Mouse (Mus musculus) liver, embryonic 16.5 days (tissue): Measurements from ENCODE around the gene Sds. TPM values are rescaled to one million over a fixed set of nuclear protein-coding genes. Genes with fewer than 3 reads are reported as not detected.

Source experiments
- ATAC-seq: fragments of 200-750 bp; cut with Nextera tagmentation; 2 replicates; pipeline ENCODE4 v1.8.0; 2017; ENCODE audit warnings: low read depth, mild to moderate bottlenecking, moderate number of reproducible peaks, moderate library complexity
- H3K27ac ChIP-seq: fragments of 300-500 bp; sonication (generic); 2 replicates; pipeline ENCODE4 v1.5.1; 2014; ENCODE audit warnings: mild to moderate bottlenecking, low read length
- H3K27me3 ChIP-seq: fragments of 300-500 bp; sonication (generic); 2 replicates; pipeline ENCODE4 v1.6.1; 2014; ENCODE audit warnings: low read depth, low read length, mixed read lengths; ENCODE audit not compliant: control insufficient read depth, insufficient read depth
- H3K36me3 ChIP-seq: fragments of 300-500 bp; sonication (generic); 2 replicates; pipeline ENCODE4 v1.6.1; 2014; ENCODE audit warnings: mild to moderate bottlenecking; ENCODE audit not compliant: control insufficient read depth, insufficient read depth
- H3K4me1 ChIP-seq: fragments of 300-500 bp; sonication (generic); 2 replicates; pipeline ENCODE4 v1.6.1; 2014; ENCODE audit warnings: low read depth, low read length, mixed read lengths; ENCODE audit not compliant: control insufficient read depth
- H3K4me2 ChIP-seq: fragments of 300-500 bp; sonication (generic); 2 replicates; pipeline ENCODE4 v1.6.1; 2014; ENCODE audit warnings: low read depth, low read length, mixed read lengths
- H3K4me3 ChIP-seq: fragments of 300-500 bp; sonication (generic); 2 replicates; pipeline ENCODE4 v1.5.1; 2014; ENCODE audit warnings: low read depth, mild to moderate bottlenecking, low read length
- H3K9ac ChIP-seq: fragments of 300-500 bp; sonication (generic); 2 replicates; pipeline ENCODE4 v1.6.1; 2014; ENCODE audit warnings: low read depth, low read length
- H3K9me3 ChIP-seq: fragments of 300-500 bp; sonication (generic); replicated peaks from 2 replicates; pipeline ENCODE4 v1.6.1; 2016; ENCODE audit warnings: low read length; ENCODE audit not compliant: control insufficient read depth
- WGBS: fragments of 180-500 bp; shearing (Covaris S2); extraction: QIAGEN DNeasy Blood & Tissue Kit; methylation state at CpG from one replicate; pipeline ENCODE4 v1.1.7; 2014; ENCODE audit not compliant: insufficient replicate concordance; 5-methylcytosine and 5-hydroxymethylcytosine counted together
- polyA plus RNA-seq: library from polyadenylated mRNA; unstranded; fragments of >200 nt; fragmentation: Nextera tagmentation; extraction: Ambion mirVana; gene quantifications from 2 replicates; pipeline ENCODE4 v1.2.1, GENCODE M21; 2015

Gene Sds
- polyA plus RNA-seq, 1 experiment from 2014 or later: 4.3 TPM

DNA sequence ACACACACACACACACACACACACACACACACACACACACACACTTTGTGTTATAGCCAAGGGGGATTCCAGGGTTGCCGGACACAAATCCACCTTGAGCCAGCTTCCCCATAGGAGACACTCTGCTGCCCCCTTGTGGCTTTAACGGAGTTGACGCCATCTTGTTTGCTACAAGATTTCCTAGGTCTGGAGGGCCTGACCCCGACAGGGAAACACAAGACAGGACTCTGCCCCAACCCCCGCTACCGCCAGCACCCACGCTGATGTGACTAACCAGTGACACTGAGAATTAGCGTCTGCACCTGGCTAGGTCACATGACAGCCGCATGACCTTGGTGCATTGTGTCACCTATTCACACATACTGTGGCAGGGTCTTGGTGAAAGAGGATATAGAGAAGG is 18.7 kb upstream of the Sds start:
- 10% methylated on average over 9 of the region's 9 CpGs for WGBS
- no peaks in the 10 kb centered on the region for H3K4me1 ChIP-seq
- no peak overlapping the region for H3K4me2 ChIP-seq
- no peak overlapping the region for H3K9ac ChIP-seq
- H3K36me3 ChIP-seq: no peaks in the 10 kb centered on the region
- no peak overlapping the region for H3K4me3 ChIP-seq
- H3K27ac ChIP-seq: no peak overlapping the region
- H3K27me3 ChIP-seq: peaks cover 14% of the 10 kb centered on the region
- ATAC-seq: no peak
- no peaks in the 10 kb centered on the region for H3K9me3 ChIP-seq

DNA sequence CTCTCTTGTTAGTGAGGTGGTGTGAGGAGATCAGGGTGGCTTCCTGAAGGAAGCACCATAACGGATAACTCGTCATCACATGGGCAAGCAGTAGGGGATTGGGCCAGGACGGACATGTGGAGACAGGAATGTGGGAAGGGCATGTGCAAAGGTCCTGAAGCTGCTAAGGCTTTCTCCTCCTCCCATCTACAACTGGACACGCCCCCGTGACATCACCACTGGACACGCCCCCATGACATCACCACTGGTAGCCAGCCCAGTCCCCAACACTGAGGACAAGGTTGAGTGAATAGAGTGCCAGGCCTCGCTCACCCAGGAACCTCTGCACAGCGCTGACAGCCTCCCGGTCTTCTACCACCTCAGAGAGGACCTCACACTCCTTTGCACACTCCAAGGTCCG is 17.2 kb upstream of the Sds start:
- Histone ChIP-seq H3K4me3 (no peak overlapping the region), H3K4me2 (no peak overlapping the region), H3K9ac (no peak overlapping the region), H3K27me3 (peaks cover 20% of the 10 kb centered on the region), H3K9me3 (peaks cover under 1% of the 10 kb centered on the region; the same call in 1 of the 2 replicates), H3K27ac (no peak overlapping the region), H3K4me1 (no peaks in the 10 kb centered on the region), H3K36me3 (no peaks in the 10 kb centered on the region)
- WGBS: 53% methylated on average over 10 of the region's 10 CpGs
- no peak for ATAC-seq

DNA sequence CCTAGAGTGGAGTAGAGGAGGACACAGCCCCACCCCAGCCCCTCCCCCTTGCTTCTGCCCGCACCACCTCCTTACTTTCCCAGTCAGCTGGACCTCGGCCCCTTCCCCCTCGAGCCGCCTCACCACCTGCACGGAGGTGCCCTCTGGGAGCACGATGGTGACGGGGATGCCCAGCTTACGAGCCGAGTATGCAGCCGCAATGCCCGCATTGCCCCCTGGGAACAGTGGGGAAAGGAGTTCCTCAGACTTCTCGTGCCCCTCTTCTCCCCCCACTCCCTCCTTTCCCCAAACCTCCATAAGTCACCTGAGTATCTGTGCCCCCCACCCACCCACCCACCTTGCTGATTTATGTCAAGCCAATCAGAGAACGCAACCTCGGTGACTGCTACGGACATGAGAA is 14.4 kb upstream of the Sds start:
- no peak for ATAC-seq
- no peak overlapping the region for H3K4me3 ChIP-seq
- no peak overlapping the region for H3K27ac ChIP-seq
- H3K36me3 ChIP-seq: no peaks in the 10 kb centered on the region
- H3K4me1 ChIP-seq: peaks cover 3% of the 10 kb centered on the region; the same call in 1 of the 2 replicates
- peaks cover 3% of the 10 kb centered on the region for H3K9me3 ChIP-seq
- no peak overlapping the region for H3K4me2 ChIP-seq
- peaks cover 11% of the 10 kb centered on the region for H3K27me3 ChIP-seq
- H3K9ac ChIP-seq: no peak overlapping the region
- 65% methylated on average over 15 of the region's 15 CpGs for WGBS

DNA sequence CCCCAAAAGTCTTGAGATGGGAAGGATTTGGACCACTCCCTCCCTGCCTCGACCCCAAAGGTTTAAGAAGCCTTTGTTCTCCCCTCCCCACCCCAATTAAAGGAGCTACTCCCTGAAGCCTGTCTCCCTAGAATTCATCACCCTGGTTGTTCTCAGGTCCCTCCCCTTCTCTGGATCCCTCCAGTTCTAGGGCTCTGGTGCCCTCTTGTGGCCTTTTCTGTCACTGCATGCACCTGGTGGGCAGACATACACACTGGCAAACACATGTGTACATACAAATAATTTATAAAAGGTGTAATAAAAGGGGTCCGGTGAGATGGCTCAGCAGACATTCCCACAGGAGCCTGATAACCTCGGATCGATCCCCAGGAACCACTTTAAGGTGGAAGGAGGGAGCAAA is 12.0 kb upstream of the Sds start:
- no peak overlapping the region for H3K4me3 ChIP-seq
- peaks cover 11% of the 10 kb centered on the region for H3K27me3 ChIP-seq
- H3K36me3 ChIP-seq: no peaks in the 10 kb centered on the region
- peaks cover 3% of the 10 kb centered on the region for H3K9me3 ChIP-seq
- no peak for ATAC-seq
- H3K27ac ChIP-seq: no peak overlapping the region
- peaks cover 3% of the 10 kb centered on the region; the same call in 1 of the 2 replicates for H3K4me1 ChIP-seq
- H3K9ac ChIP-seq: no peak overlapping the region
- WGBS: 60% methylated on average over 4 of the region's 4 CpGs
- H3K4me2 ChIP-seq: no peak overlapping the region

DNA sequence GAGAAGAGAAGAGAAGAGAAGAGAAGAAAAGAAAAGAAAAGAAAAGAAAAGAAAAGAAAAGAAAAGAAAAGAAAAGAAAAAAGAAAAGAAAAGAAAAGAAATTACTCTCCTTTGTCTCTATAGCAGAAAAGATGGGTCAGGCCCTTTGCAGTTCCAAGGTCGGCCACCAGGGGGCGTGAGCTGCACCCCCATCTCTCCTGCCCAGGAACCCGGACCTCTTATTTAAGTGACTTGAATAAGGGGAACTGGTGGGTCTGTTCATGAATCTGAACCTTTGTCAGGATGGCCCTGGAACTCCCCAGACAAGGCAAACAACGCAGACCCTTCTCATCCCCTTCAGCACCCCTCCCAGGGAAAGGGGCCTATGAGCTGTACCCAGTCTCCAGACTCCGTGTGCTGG is 11.3 kb upstream of the Sds start:
- Histone ChIP-seq H3K9me3 (peaks cover 3% of the 10 kb centered on the region), H3K36me3 (no peaks in the 10 kb centered on the region), H3K9ac (no peak overlapping the region), H3K4me2 (no peak overlapping the region), H3K27me3 (peaks cover 11% of the 10 kb centered on the region), H3K4me1 (peaks cover 3% of the 10 kb centered on the region; the same call in 1 of the 2 replicates), H3K4me3 (no peak overlapping the region), H3K27ac (no peak overlapping the region)
- no peak for ATAC-seq
- 32% methylated on average over 5 of the region's 5 CpGs for WGBS

DNA sequence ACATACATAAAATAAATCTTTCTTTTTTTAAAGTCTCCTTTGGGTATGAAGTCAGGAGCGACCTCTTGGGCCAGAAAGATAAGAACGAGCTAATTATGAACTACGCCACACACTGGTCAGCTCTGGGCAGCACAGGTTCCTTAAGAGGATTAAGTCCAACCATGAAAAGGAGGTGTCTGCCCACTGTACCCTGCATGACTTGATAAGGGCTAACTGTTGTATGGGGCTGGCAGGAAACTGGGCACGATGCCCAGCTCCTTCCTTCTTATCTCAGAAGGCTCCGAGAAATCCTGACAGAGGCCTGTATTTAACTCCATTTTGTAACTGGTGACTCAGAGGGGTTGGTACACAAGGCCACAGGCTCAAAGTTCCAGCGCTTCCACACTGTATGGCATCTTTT is 10.5 kb upstream of the Sds start:
- peaks cover 3% of the 10 kb centered on the region for H3K9me3 ChIP-seq
- 44% methylated on average over 6 of the region's 6 CpGs for WGBS

DNA sequence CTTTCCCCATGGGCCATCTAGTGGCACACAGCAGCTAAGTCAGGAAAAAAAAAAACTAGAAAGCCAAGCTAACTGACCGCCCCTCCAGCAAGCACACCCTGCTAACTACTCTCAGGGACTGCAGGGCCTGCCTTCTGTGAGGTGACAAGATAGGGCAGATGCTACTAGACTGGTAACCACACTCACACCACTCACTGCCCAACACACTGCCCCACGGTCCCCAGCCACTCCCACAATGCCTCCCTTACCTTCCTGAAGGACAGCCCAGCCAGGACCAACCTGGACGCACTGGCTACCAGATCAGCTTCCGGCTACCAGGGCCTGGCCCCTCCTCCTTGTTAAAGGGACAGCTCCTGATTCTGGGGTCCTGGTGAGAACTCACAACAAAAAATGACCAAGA is 9.3 kb upstream of the Sds start:
- no peak; the same call in 1 of the 2 replicates for ATAC-seq
- Histone ChIP-seq H3K4me1 (peaks cover 3% of the 10 kb centered on the region; the same call in 1 of the 2 replicates), H3K36me3 (no peaks in the 10 kb centered on the region), H3K4me3 (no peak overlapping the region; the same call in 1 of the 2 replicates), H3K9ac (peak overlapping the region; percentile 7; the same call in 1 of the 2 replicates), H3K9me3 (peaks cover 3% of the 10 kb centered on the region), H3K27me3 (peaks cover 7% of the 10 kb centered on the region), H3K27ac (peak overlapping the region; percentile 1; the same call in 1 of the 2 replicates), H3K4me2 (peak overlapping the region; percentile 17; the same call in 1 of the 2 replicates)
- WGBS: 21% methylated on average over 4 of the region's 4 CpGs

More for the DNA sequence above, 10.5 kb upstream of the Sds start:
- H3K36me3 ChIP-seq: no peaks in the 10 kb centered on the region
- H3K4me1 ChIP-seq: peaks cover 3% of the 10 kb centered on the region; the same call in 1 of the 2 replicates
- H3K27ac ChIP-seq: no peak overlapping the region
- no peak overlapping the region for H3K9ac ChIP-seq
- no peak overlapping the region for H3K4me2 ChIP-seq
- peaks cover 9% of the 10 kb centered on the region for H3K27me3 ChIP-seq
- H3K4me3 ChIP-seq: no peak overlapping the region
- peak; percentile 47 for ATAC-seq

DNA sequence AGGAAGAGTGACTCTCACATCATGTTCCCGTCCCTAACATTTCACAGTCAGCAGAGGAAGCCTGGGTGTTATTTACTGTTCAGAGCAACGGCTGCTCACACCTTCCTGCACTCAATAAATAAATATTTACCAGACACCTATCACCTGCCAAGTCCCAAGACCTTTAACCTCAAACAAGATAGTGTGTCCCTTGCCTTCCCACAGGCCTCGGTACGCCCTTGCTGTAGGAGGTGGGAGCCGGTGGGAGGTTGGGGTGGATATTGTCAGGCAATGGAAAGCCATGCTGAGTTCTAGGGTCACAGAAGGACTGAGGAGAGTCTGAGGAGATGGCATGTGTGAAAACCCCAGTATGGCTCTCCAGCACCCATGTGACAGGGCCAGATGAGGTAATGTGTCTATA is 8.0 kb upstream of the Sds start:
- H3K4me1 ChIP-seq: peaks cover 3% of the 10 kb centered on the region; the same call in 1 of the 2 replicates
- peaks cover 3% of the 10 kb centered on the region for H3K9me3 ChIP-seq
- no peak overlapping the region for H3K4me3 ChIP-seq
- H3K27me3 ChIP-seq: no peaks in the 10 kb centered on the region; the same call in 1 of the 2 replicates
- no peaks in the 10 kb centered on the region for H3K36me3 ChIP-seq
- peak overlapping the region; percentile 37; the same call in 1 of the 2 replicates for H3K27ac ChIP-seq
- ATAC-seq: peak; percentile 70
- WGBS: 51% methylated on average over 5 of the region's 5 CpGs
- H3K4me2 ChIP-seq: no peak overlapping the region
- H3K9ac ChIP-seq: no peak overlapping the region

DNA sequence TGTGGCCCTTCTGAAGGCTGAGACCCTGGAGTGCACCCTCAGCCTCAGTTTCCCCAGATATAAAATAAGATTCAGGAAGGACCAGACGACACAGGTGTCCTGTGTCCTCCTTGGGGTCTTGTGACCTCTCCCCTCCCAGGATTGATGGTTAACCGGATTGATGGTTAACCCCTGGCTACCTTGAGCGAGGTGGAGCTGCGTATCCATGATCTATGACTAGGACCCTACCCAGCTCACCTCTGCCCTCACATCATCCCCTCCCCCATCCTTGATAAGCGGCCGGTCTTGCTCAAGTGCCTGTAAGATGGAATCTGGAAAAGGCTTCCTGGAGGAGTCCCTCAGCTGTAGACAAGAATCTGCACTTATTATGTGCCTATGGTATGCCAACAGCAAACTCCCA is 7.5 kb upstream of the Sds start:
- peaks cover 3% of the 10 kb centered on the region for H3K9me3 ChIP-seq
- peaks cover 3% of the 10 kb centered on the region; the same call in 1 of the 2 replicates for H3K4me1 ChIP-seq
- no peak; the same call in 1 of the 2 replicates for ATAC-seq
- H3K27ac ChIP-seq: peak overlapping the region; percentile 37; the same call in 1 of the 2 replicates
- H3K9ac ChIP-seq: no peak overlapping the region
- no peak overlapping the region for H3K4me3 ChIP-seq
- H3K4me2 ChIP-seq: no peak overlapping the region
- no peaks in the 10 kb centered on the region for H3K36me3 ChIP-seq
- 58% methylated on average over 6 of the region's 6 CpGs for WGBS
- H3K27me3 ChIP-seq: no peaks in the 10 kb centered on the region; the same call in 1 of the 2 replicates
